Mouse (Mus musculus) midbrain, embryonic 15.5 days (tissue): Measurements from ENCODE around the gene Rasgef1c. TPM values are rescaled to one million over a fixed set of nuclear protein-coding genes. Genes with fewer than 3 reads are reported as not detected.
A peak's percentile ranks its signal among the peaks of the same experiment; 100 is the strongest.

Source experiments
- ATAC-seq: fragments of 200-750 bp; cut with Nextera tagmentation; replicated peaks from 2 replicates; pipeline ENCODE4 v1.8.0; 2017; ENCODE audit warnings: moderate TSS enrichment
- H3K27ac ChIP-seq: fragments of 300-500 bp; sonication (generic); 2 replicates; pipeline ENCODE4 v1.5.1; 2015; ENCODE audit warnings: mild to moderate bottlenecking, inconsistent platforms
- H3K27me3 ChIP-seq: fragments of 300-500 bp; sonication (generic); replicated peaks from 2 replicates; pipeline ENCODE4 v1.6.1; 2015; ENCODE audit warnings: inconsistent platforms
- H3K36me3 ChIP-seq: fragments of 300-500 bp; sonication (generic); replicated peaks from 2 replicates; pipeline ENCODE4 v1.6.1; 2015; ENCODE audit warnings: inconsistent platforms
- H3K4me1 ChIP-seq: fragments of 300-500 bp; sonication (generic); 2 replicates; pipeline ENCODE4 v1.6.1; 2015; ENCODE audit warnings: inconsistent platforms
- H3K4me2 ChIP-seq: fragments of 300-500 bp; sonication (generic); 2 replicates; pipeline ENCODE4 v1.6.1; 2015; ENCODE audit warnings: inconsistent platforms, mild to moderate bottlenecking, moderate library complexity
- H3K4me3 ChIP-seq: fragments of 300-500 bp; sonication (generic); 2 replicates; pipeline ENCODE4 v1.5.1; 2015; ENCODE audit warnings: mild to moderate bottlenecking, inconsistent platforms
- H3K9ac ChIP-seq: fragments of 300-500 bp; sonication (generic); 2 replicates; pipeline ENCODE4 v1.6.1; 2015; ENCODE audit warnings: mild to moderate bottlenecking, inconsistent platforms
- H3K9me3 ChIP-seq: fragments of 300-500 bp; sonication (generic); 2 replicates; pipeline ENCODE4 v1.6.1; 2016; ENCODE audit warnings: inconsistent platforms
- WGBS: fragments of 180-500 bp; shearing (Covaris S2); methylation state at CpG from one replicate; pipeline ENCODE4 v1.1.7; 2015; ENCODE audit warnings: mixed read lengths; 5-methylcytosine and 5-hydroxymethylcytosine counted together
- polyA plus RNA-seq: library from polyadenylated mRNA; unstranded; fragments of >200 nt; fragmentation: Nextera tagmentation; extraction: Ambion mirVana; gene quantifications from 2 replicates; pipeline ENCODE4 v1.2.1, GENCODE M21; 2015

Rasgef1c gene
- polyA plus RNA-seq, 1 experiment from 2014 or later: 29.8 TPM

GRCm38 (mm10) chr11:49891993-49892392, 9.6 kb upstream of the Rasgef1c start:
- no peaks in the 10 kb centered on the region for H3K4me1 ChIP-seq
- 93% methylated on average over 5 of the region's 5 CpGs for WGBS
- no peak overlapping the region for H3K27ac ChIP-seq
- no peaks in the 10 kb centered on the region for H3K27me3 ChIP-seq
- H3K4me2 ChIP-seq: no peak overlapping the region
- 0 out of 2 replicates have a peak, but pooled peaks cover 2% of the 10 kb centered on the region for H3K36me3 ChIP-seq
- no peak overlapping the region for H3K9ac ChIP-seq
- ATAC-seq: no peak
- H3K9me3 ChIP-seq: no peaks in the 10 kb centered on the region
- no peak overlapping the region for H3K4me3 ChIP-seq

- Histone ChIP-seq H3K27ac (no peak overlapping the region), H3K9ac (no peak overlapping the region), H3K4me3 (no peak overlapping the region), H3K4me1 (no peaks in the 10 kb centered on the region), H3K4me2 (no peak overlapping the region), H3K36me3 (0 out of 2 replicates have a peak, but pooled peaks cover 2% of the 10 kb centered on the region), H3K27me3 (no peaks in the 10 kb centered on the region), H3K9me3 (no peaks in the 10 kb centered on the region)
- ATAC-seq: no peak
- 69% methylated on average over 11 of the region's 11 CpGs for WGBS
Observed at GRCm38 (mm10) chr11:49893806-49894205, 7.8 kb upstream of the Rasgef1c start.

- 59% methylated on average over 6 of the region's 6 CpGs for WGBS
- peaks cover under 1% of the 10 kb centered on the region; the same call in 1 of the 2 replicates for H3K4me1 ChIP-seq
- H3K9ac ChIP-seq: no peak overlapping the region
- no peak for ATAC-seq
- H3K9me3 ChIP-seq: no peaks in the 10 kb centered on the region
- H3K27me3 ChIP-seq: peaks cover 15% of the 10 kb centered on the region
- H3K4me3 ChIP-seq: no peak overlapping the region
- no peak overlapping the region for H3K4me2 ChIP-seq
- no peaks in the 10 kb centered on the region for H3K36me3 ChIP-seq
- no peak overlapping the region for H3K27ac ChIP-seq
Observed at GRCm38 (mm10) chr11:49895966-49896590, 5.6 kb upstream of the Rasgef1c start.

- H3K4me3 ChIP-seq: no peak overlapping the region
- H3K27ac ChIP-seq: no peak overlapping the region
- peaks cover 28% of the 10 kb centered on the region for H3K27me3 ChIP-seq
- no peak overlapping the region for H3K4me2 ChIP-seq
- H3K9me3 ChIP-seq: no peaks in the 10 kb centered on the region
- H3K4me1 ChIP-seq: peaks cover 11% of the 10 kb centered on the region
- no peak overlapping the region for H3K9ac ChIP-seq
- no peaks in the 10 kb centered on the region for H3K36me3 ChIP-seq
- ATAC-seq: no peak
- 70% methylated on average over 6 of the region's 6 CpGs for WGBS
Observed at GRCm38 (mm10) chr11:49900043-49900442, 1.6 kb upstream of the Rasgef1c start.

- WGBS: 24% methylated on average over 15 of the region's 15 CpGs
- peak overlapping the region; percentile 75; the same call in 1 of the 2 replicates for H3K9ac ChIP-seq
- H3K36me3 ChIP-seq: no peaks in the 10 kb centered on the region
- peak overlapping the region; percentile 91 for H3K4me2 ChIP-seq
- peak; percentile 55 for ATAC-seq
- H3K27ac ChIP-seq: no peak overlapping the region
- H3K27me3 ChIP-seq: peaks cover 28% of the 10 kb centered on the region
- H3K4me1 ChIP-seq: peaks cover 11% of the 10 kb centered on the region
- H3K4me3 ChIP-seq: peak overlapping the region; percentile 86
- H3K9me3 ChIP-seq: no peaks in the 10 kb centered on the region
Observed at GRCm38 (mm10) chr11:49900962-49901658, 525 bp upstream of the Rasgef1c start.

GRCm38 (mm10) chr11:49903333-49903732, 1.7 kb downstream of the Rasgef1c start:
- no peak for ATAC-seq

GRCm38 (mm10) chr11:49918521-49919180, 17.0 kb downstream of the Rasgef1c start:
- Histone ChIP-seq H3K9ac (no peak overlapping the region), H3K27ac (0 out of 2 replicates have a peak overlapping the region, but pooled peaks have one; percentile 38), H3K36me3 (no peaks in the 10 kb centered on the region), H3K4me3 (no peak overlapping the region), H3K9me3 (no peaks in the 10 kb centered on the region), H3K27me3 (no peaks in the 10 kb centered on the region), H3K4me2 (no peak overlapping the region; the same call in 1 of the 2 replicates), H3K4me1 (peaks cover 11% of the 10 kb centered on the region)
- 42% methylated on average over 15 of the region's 15 CpGs for WGBS
- ATAC-seq: 0 out of 2 replicates have a peak, but pooled peaks have one; percentile 20

More at GRCm38 (mm10) chr11:49903333-49903732, 1.7 kb downstream of the Rasgef1c start:
- Histone ChIP-seq H3K27me3 (peaks cover 28% of the 10 kb centered on the region), H3K9ac (no peak overlapping the region), H3K4me1 (peaks cover 11% of the 10 kb centered on the region), H3K27ac (no peak overlapping the region), H3K36me3 (no peaks in the 10 kb centered on the region), H3K4me3 (no peak overlapping the region), H3K4me2 (no peak overlapping the region), H3K9me3 (no peaks in the 10 kb centered on the region)
- 17% methylated on average over 7 of the region's 7 CpGs for WGBS

GRCm38 (mm10) chr11:49919304-49919703, 17.7 kb downstream of the Rasgef1c start:
- Histone ChIP-seq H3K4me2 (no peak overlapping the region), H3K4me1 (peaks cover 11% of the 10 kb centered on the region), H3K36me3 (no peaks in the 10 kb centered on the region), H3K27me3 (no peaks in the 10 kb centered on the region), H3K9me3 (no peaks in the 10 kb centered on the region), H3K27ac (no peak overlapping the region), H3K9ac (no peak overlapping the region), H3K4me3 (no peak overlapping the region)
- 92% methylated on average over 6 of the region's 6 CpGs for WGBS
- no peak for ATAC-seq

GRCm38 (mm10) chr11:49923539-49923938, 21.9 kb downstream of the Rasgef1c start:
- H3K9ac ChIP-seq: no peak overlapping the region
- ATAC-seq: no peak
- 91% methylated on average over 9 of the region's 9 CpGs for WGBS

GRCm38 (mm10) chr11:49926183-49926582, 24.5 kb downstream of the Rasgef1c start:
- H3K27ac ChIP-seq: no peak overlapping the region; the same call in 1 of the 2 replicates
- H3K27me3 ChIP-seq: no peaks in the 10 kb centered on the region
- no peaks in the 10 kb centered on the region for H3K36me3 ChIP-seq
- no peak overlapping the region for H3K4me2 ChIP-seq
- H3K9ac ChIP-seq: no peak overlapping the region
- no peaks in the 10 kb centered on the region for H3K9me3 ChIP-seq
- peaks cover 20% of the 10 kb centered on the region for H3K4me1 ChIP-seq
- no peak for ATAC-seq
- H3K4me3 ChIP-seq: no peak overlapping the region
- 80% methylated on average over 7 of the region's 7 CpGs for WGBS

More at GRCm38 (mm10) chr11:49923539-49923938, 21.9 kb downstream of the Rasgef1c start:
- Histone ChIP-seq H3K4me1 (peaks cover 22% of the 10 kb centered on the region), H3K4me3 (no peak overlapping the region), H3K4me2 (no peak overlapping the region), H3K36me3 (no peaks in the 10 kb centered on the region), H3K9me3 (no peaks in the 10 kb centered on the region), H3K27ac (no peak overlapping the region), H3K27me3 (no peaks in the 10 kb centered on the region)

- WGBS: 23% methylated on average over 4 of the region's 4 CpGs
- Histone ChIP-seq H3K36me3 (no peaks in the 10 kb centered on the region), H3K9ac (no peak overlapping the region), H3K27ac (peak overlapping the region; percentile 60), H3K4me2 (peak overlapping the region; percentile 12; the same call in 1 of the 2 replicates), H3K4me3 (no peak overlapping the region), H3K4me1 (peaks cover 29% of the 10 kb centered on the region), H3K27me3 (no peaks in the 10 kb centered on the region), H3K9me3 (no peaks in the 10 kb centered on the region)
- ATAC-seq: peak; percentile 78
Observed at GRCm38 (mm10) chr11:49927169-49927568, 25.5 kb downstream of the Rasgef1c start.

- peak overlapping the region; percentile 60 for H3K27ac ChIP-seq
- peak; percentile 25; the same call in 1 of the 2 replicates for ATAC-seq
Observed at GRCm38 (mm10) chr11:49927670-49928069, 26.0 kb downstream of the Rasgef1c start.

More at GRCm38 (mm10) chr11:49927670-49928069, 26.0 kb downstream of the Rasgef1c start:
- Histone ChIP-seq H3K4me1 (peaks cover 34% of the 10 kb centered on the region), H3K27me3 (no peaks in the 10 kb centered on the region), H3K4me2 (no peak overlapping the region), H3K36me3 (no peaks in the 10 kb centered on the region), H3K9me3 (no peaks in the 10 kb centered on the region), H3K9ac (no peak overlapping the region), H3K4me3 (no peak overlapping the region)
- WGBS: 68% methylated on average over 6 of the region's 6 CpGs
